Mouse (Mus musculus) bone marrow macrophage, adult 2 months (primary cell): ENCODE measurements around the gene Degs1.

Source experiments
- CTCF ChIP-seq: IDR thresholded peaks from 2 replicates; pipeline ENCODE4 v1.5.1; 2012; ENCODE audit warnings: low read depth, mild to moderate bottlenecking, low read length, moderate library complexity
- POLR2A ChIP-seq: IDR thresholded peaks from 2 replicates; pipeline ENCODE4 v1.6.1; 2012; ENCODE audit warnings: mild to moderate bottlenecking, low read depth, low read length, borderline replicate concordance

DNA sequence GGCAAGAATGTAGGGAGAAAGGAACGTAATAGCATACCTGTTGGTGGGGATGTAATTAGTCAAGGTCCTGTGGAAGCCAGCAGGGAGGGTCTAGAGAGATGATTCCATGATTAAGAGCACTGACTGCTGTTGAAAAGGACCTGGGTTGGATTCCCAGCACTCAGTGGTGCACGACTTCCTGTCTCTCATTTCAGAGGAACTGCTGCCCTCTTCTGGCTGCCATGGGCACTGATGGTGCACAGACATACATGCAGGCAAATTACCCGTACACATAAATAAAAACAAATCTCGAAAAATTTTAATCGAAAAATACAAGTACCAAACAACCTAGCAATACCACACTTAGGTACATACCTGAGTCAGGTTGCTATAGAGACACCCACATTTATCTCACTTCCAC lies 28.8 kb upstream of the Degs1 start:
- TF ChIP-seq CTCF (0 out of 2 replicates have a peak, but pooled peaks have one; percentile 31), POLR2A (no peak)
